Mouse (Mus musculus) kidney, adult 11 months (tissue): Measurements from ENCODE around the gene Grin2a.

ENCODE experiments used
- DNase-seq: peaks from one replicate; pipeline ENCODE4 v3.0.0; 2022

Grin2a gene

GRCm38 (mm10) chr16:9742443-9742842, 252.9 kb downstream of the Grin2a start:
- no peak for DNase-seq

GRCm38 (mm10) chr16:9738679-9739078, 256.7 kb downstream of the Grin2a start:
- no peak for DNase-seq

GRCm38 (mm10) chr16:9737131-9737530, 258.2 kb downstream of the Grin2a start:
- no peak for DNase-seq

- no peak for DNase-seq
Observed at GRCm38 (mm10) chr16:9735365-9736080, 259.8 kb downstream of the Grin2a start.

GRCm38 (mm10) chr16:9727603-9728002, 267.8 kb downstream of the Grin2a start:
- no peak for DNase-seq

GRCm38 (mm10) chr16:9725578-9726113, 269.7 kb downstream of the Grin2a start:
- no peak for DNase-seq

- no peak for DNase-seq
Observed at GRCm38 (mm10) chr16:9711398-9711797, 284.0 kb downstream of the Grin2a start.

GRCm38 (mm10) chr16:9709921-9710320, 285.4 kb downstream of the Grin2a start:
- DNase-seq: no peak

- DNase-seq: no peak
Observed at GRCm38 (mm10) chr16:9697141-9697540, 298.2 kb downstream of the Grin2a start.

- DNase-seq: no peak
Observed at GRCm38 (mm10) chr16:9694081-9694480, 301.3 kb downstream of the Grin2a start.

GRCm38 (mm10) chr16:9688523-9689140, 306.7 kb downstream of the Grin2a start:
- no peak for DNase-seq

GRCm38 (mm10) chr16:9680572-9680971, 314.8 kb downstream of the Grin2a start:
- DNase-seq: no peak

- DNase-seq: no peak
Observed at GRCm38 (mm10) chr16:9679994-9680393, 315.4 kb downstream of the Grin2a start.

- no peak for DNase-seq
Observed at GRCm38 (mm10) chr16:9678750-9679149, 316.6 kb downstream of the Grin2a start.

- no peak for DNase-seq
Observed at GRCm38 (mm10) chr16:9672390-9672789, 323.0 kb downstream of the Grin2a start.

GRCm38 (mm10) chr16:9671222-9671621, 324.1 kb downstream of the Grin2a start:
- no peak for DNase-seq

GRCm38 (mm10) chr16:9670750-9671161, 324.6 kb downstream of the Grin2a start:
- DNase-seq: no peak

- no peak for DNase-seq
Observed at GRCm38 (mm10) chr16:9665896-9666295, 329.5 kb downstream of the Grin2a start.

- no peak for DNase-seq
Observed at GRCm38 (mm10) chr16:9664060-9664459, 331.3 kb downstream of the Grin2a start.

GRCm38 (mm10) chr16:9663508-9663907, 331.9 kb downstream of the Grin2a start:
- no peak for DNase-seq

GRCm38 (mm10) chr16:9625652-9626444, 369.5 kb downstream of the Grin2a start:
- no peak for DNase-seq

- DNase-seq: no peak
Observed at GRCm38 (mm10) chr16:9624346-9624745, 371.0 kb downstream of the Grin2a start.

- DNase-seq: no peak
Observed at GRCm38 (mm10) chr16:9618206-9618605, 377.2 kb downstream of the Grin2a start.

- DNase-seq: no peak
Observed at GRCm38 (mm10) chr16:9617215-9617614, 378.1 kb downstream of the Grin2a start.
